Mouse (Mus musculus) R1 (cell line): ENCODE measurements around the gene Gm3604.

ENCODE experiments used
- DNase-seq: peaks from one replicate; pipeline ENCODE4 v3.0.0-alpha.2; 2018; ENCODE audit warnings: low read depth, low spot score

Gene Gm3604

DNA sequence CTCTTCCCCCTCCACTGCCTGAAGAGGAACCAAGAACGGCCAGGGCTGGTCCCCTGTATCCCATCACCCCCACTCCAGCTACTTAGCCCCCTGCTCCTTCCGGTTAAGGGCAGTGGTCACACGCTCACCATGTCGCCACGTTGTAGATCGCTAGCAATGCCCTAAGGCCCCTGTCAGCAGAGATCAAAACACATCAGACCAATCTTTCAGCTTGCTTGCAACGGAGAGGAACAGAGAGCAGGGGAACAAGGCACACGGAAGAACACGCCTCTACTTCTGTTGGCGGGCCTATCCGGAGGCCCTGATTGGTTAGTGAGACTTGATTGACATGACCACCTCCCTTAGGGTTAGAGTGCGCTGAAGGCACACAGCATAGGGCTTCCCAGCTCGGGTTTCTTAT is at the start of gene Gm3604:
Gm3604 (minus strand) TSS at position 226 of the 400 bp plus-strand sequence.
- peak; percentile 91 for DNase-seq

DNA sequence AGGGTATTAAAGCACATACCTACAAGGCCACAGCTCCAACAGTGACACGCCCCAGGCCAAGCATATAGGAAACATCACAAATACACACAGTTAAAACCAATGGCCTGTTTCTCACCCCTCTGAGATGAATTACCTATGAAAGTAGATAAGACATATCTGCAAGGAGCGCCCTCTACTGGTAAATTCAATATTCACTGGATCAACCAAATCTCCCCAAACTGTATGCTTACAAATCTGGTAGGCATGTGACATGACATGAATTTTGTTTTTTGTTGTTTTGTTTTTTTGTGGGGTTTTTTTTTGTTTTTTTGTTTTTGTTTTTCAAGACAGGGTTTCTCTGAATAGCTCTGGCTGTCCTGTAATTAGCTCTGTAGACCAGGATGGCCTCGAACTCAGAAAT is 16.2 kb upstream of the Gm3604 start:
- DNase-seq = peak; percentile 77

DNA sequence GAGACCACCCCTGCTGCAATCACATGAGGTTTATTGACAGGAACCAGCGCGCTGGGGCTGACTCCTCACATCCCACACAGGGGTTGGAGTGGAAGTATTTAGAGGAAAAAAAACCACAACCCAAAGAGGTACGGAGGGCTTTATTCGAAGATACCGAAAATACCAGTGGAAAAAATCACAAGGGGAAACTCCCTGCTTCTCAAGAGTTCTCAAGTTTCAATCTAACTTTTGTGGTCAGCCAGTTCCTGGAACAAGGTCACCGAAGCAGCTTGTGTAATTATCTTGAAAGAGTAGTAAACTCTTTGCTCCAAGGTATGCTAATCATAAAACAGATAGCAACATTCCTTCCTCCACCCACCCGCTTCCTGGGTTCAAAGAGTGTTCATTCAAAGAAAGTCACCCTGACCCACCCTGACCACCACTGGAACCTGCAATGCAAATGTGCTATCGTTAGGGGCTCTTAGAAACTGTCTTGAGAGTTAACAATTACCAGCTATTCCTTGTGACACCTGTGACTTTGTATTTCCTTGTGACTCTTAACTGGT is 7.2 kb upstream of the Gm3604 start:
- DNase-seq = peak; percentile 84

DNA sequence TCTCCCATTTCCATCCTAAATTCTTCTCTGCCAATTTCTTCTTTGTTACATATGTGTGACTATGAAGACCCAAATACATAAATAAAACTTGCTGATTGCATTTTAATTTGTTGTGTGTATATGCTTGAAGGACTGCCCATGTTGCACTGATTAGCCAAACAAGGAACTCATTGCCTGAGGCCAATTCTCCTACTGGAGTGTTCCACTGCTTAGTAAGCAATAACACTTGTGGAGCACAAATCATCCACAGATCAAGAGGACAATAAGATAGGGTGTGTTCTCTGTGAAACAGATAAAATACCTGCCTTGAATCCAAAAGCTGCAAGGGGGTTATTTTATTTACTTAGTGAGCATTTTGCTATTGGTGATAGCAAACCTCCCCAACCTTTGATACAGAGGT is 51.2 kb downstream of the Gm3604 start:
- peak; percentile 25 for DNase-seq

DNA sequence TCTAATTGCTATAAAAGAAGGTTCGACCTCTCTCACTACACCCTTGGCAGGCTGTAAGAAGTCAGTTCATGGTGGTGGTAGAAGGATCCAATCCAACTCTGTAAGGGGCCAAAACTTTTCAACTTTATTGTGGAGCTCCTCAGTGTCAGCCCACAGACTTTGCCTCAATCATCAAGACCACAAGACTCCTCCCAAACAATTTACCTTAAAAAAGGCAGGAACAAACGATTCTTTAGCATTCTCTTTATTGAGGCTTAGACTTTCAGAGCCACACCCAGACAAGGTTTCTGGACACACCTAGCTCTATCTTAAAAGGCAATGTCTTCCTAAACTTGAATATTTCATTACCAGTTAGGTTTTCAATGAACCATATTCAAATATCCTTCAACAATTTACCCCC is 51.6 kb downstream of the Gm3604 start:
- peak; percentile 57 for DNase-seq
